Mouse (Mus musculus) intestine, embryonic 16.5 days (tissue): ENCODE measurements at regions not wholly inside any gene's neighbourhood (a gene's known extent, or its start where the extent isn't known, plus 50 kb on each side); places are given as distances from the start of the nearest gene placed in this dataset.

Experiments
- ATAC-seq: fragments of 200-750 bp; cut with Nextera tagmentation; 2 replicates; pipeline ENCODE4 v1.8.0; 2017; ENCODE audit warnings: moderate TSS enrichment, moderate library complexity
- H3K27ac ChIP-seq: fragments of 300-500 bp; sonication (generic); 2 replicates; pipeline ENCODE4 v1.5.1; 2014; ENCODE audit warnings: mild to moderate bottlenecking, low read length
- H3K27me3 ChIP-seq: fragments of 300-500 bp; sonication (generic); replicated peaks from 2 replicates; pipeline ENCODE4 v1.6.1; 2014; ENCODE audit warnings: low read length, control low read depth, mixed read lengths; ENCODE audit not compliant: control insufficient read depth, insufficient read depth
- H3K36me3 ChIP-seq: fragments of 300-500 bp; sonication (generic); 2 replicates; pipeline ENCODE4 v1.6.1; 2014; ENCODE audit warnings: low read length, control low read depth; ENCODE audit not compliant: control insufficient read depth, insufficient read depth
- H3K4me1 ChIP-seq: fragments of 300-500 bp; sonication (generic); 2 replicates; pipeline ENCODE4 v1.6.1; 2014; ENCODE audit warnings: low read length, control low read depth, mixed read lengths; ENCODE audit not compliant: control insufficient read depth, insufficient read depth
- H3K4me2 ChIP-seq: fragments of 300-500 bp; sonication (generic); 2 replicates; pipeline ENCODE4 v1.6.1; 2014; ENCODE audit warnings: low read depth, low read length, control low read depth
- H3K4me3 ChIP-seq: fragments of 300-500 bp; sonication (generic); 2 replicates; pipeline ENCODE4 v1.5.1; 2014; ENCODE audit warnings: mild to moderate bottlenecking, low read length
- H3K9ac ChIP-seq: fragments of 300-500 bp; sonication (generic); 2 replicates; pipeline ENCODE4 v1.6.1; 2014; ENCODE audit warnings: low read depth, low read length
- H3K9me3 ChIP-seq: fragments of 300-500 bp; sonication (generic); 2 replicates; pipeline ENCODE4 v1.6.1; 2016; ENCODE audit warnings: low read length, control low read depth; ENCODE audit not compliant: control insufficient read depth
- WGBS: fragments of 180-500 bp; shearing (Covaris S2); extraction: QIAGEN DNeasy Blood & Tissue Kit; methylation state at CpG from one replicate; pipeline ENCODE4 v1.1.7; 2014; 5-methylcytosine and 5-hydroxymethylcytosine counted together

DNA sequence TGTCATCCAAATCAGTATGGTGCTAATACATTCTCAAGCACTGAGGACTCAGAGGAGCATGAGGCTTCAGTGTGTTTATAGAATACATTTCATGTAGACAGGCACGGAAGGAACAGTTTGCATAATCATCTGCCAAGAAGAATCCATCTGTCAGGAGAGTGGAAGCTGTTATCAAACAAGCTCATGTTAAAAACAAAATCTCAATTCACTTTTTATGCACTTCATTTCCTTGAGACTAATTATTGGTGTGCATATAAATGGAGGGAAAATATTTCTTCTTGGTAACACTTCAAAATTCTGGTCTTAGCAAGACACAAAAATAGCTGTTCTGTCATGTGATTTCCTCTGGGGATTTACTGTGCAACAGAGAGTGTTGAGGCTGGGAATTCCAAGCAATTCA is 90.1 kb upstream of the Fam174a start:
- no peak for ATAC-seq

DNA sequence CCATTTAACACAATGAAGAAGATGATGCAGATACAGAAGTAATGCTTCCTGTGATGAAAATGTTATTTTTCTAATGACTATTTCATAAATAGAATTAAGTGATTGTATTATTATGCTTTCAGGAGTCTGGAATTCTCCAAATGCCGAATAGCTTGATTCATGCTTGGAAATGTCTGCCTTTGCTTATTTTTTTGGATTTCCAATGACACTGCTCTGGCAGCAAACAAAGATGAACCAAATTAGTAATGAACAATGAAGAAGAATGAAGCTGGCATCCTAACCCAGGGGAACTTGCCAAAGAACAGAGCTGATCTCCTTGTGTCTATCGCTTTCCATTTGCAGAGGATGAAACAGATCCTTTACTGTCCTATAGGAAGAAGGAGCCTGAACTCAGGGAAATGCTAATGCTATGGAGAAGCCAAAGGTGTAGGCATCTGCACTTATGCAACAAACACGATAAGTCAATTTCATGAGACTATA is 71.7 kb upstream of the Fam174a start:
- Histone ChIP-seq H3K4me2 (no peak overlapping the region), H3K4me1 (no peaks in the 10 kb centered on the region), H3K4me3 (no peak overlapping the region), H3K27ac (no peak overlapping the region), H3K27me3 (no peaks in the 10 kb centered on the region), H3K9ac (no peak overlapping the region), H3K9me3 (no peaks in the 10 kb centered on the region), H3K36me3 (no peaks in the 10 kb centered on the region)
- WGBS: 92% methylated on average over 3 of the region's 3 CpGs
- ATAC-seq: no peak

More for the DNA sequence above, 90.1 kb upstream of the Fam174a start:
- H3K4me2 ChIP-seq: no peak overlapping the region
- no peaks in the 10 kb centered on the region for H3K27me3 ChIP-seq
- H3K36me3 ChIP-seq: no peaks in the 10 kb centered on the region
- 48% methylated on average over 1 of the region's 1 CpGs for WGBS
- H3K4me3 ChIP-seq: no peak overlapping the region
- no peak overlapping the region for H3K9ac ChIP-seq
- H3K9me3 ChIP-seq: no peaks in the 10 kb centered on the region
- H3K27ac ChIP-seq: no peak overlapping the region
- no peaks in the 10 kb centered on the region for H3K4me1 ChIP-seq
